Mouse (Mus musculus) v-Abl transformed pro-B cells (cell line): ENCODE results near the gene Atp8b5.

Experiments
- in situ Hi-C, 2 experiments: fragments of 400-800 bp; cut with MboI; formaldehyde crosslinking; loops; one replicate each; pipeline ENCODE4 v1.15.1; 2025; ENCODE audit not compliant: unreplicated experiment in 2 of 2

Gene Atp8b5

DNA sequence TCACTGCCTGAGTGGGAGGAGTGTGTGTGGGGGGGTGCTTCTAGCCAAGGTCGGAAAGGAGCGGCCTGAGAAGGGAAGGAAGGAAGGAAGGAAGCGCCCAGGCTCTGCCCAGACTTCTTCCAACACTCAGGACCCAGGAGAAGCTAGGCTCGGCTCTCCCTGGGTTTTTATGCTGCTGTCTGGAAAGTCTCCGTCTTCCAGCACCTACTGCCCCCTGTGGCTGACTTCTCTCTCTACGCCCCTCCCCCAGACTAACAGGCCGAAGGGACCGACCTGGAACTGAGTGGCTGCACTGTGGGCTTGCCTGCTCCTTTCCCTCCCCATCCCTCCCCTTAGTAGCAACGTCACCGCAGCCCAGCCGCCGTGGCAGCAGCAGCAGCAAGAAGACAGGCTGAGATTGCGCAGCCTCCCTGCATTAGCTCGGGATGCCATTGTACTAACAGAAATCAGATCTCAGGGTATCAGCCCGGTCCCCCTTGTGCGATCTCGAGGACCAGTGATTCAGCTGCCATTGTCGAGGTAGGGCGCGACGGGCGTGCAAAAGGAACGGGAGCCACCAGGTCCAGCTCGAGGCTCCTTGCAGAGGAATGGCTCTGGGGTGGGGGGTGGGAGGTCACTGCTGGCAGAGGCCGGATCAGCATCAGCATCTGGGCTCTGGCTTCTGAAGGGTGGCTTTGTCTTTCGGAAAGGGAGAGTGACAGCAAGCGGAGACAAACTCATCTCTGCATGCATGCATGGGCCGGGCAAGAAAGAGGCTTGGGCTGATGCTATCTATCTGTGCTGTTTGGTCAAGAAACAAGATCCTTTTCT, 139.4 kb downstream of the Atp8b5 start:
- in situ Hi-C loops: loop anchor here in 1 of 2 experiments (25.0 kb wide), 1 partner anchor 456 kb away; the partner anchor contains the start of gene Olfr155

- in situ Hi-C loops: loop anchor here in 1 of 2 experiments (25.0 kb wide), 1 partner anchor 455 kb away; the partner anchor contains the start of gene Olfr155
These were observed 140.3 kb downstream of the Atp8b5 start for GRCm38 (mm10) chr4:43407071-43407920.

DNA sequence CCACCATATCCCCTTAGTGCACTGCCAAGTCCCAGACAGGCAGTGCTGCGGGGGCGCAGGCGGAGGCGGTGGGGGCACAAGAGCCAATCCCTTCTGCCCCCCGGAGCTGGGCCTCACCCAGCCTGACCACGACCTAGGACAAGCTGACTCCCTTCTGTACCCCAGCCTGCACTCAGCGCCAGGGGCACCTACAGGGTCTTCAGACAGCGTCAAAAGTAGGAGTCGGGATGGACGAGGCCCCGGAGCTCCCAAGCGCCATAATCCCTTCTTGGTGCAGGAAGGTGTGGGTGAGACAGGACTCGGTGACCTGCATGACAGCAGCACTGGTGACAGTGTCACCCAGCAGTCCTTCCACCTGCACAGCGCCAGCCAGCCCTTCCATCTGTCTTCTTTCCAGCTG, 147.8 kb downstream of the Atp8b5 start:
- in situ Hi-C loops: loop anchor here (5.0 to 25.0 kb wide), 2 partner anchors 367 to 448 kb away; partner anchors contain the start of genes Fam214b (in 2 of the 2) and Olfr155 (in 1 of the 2)

DNA sequence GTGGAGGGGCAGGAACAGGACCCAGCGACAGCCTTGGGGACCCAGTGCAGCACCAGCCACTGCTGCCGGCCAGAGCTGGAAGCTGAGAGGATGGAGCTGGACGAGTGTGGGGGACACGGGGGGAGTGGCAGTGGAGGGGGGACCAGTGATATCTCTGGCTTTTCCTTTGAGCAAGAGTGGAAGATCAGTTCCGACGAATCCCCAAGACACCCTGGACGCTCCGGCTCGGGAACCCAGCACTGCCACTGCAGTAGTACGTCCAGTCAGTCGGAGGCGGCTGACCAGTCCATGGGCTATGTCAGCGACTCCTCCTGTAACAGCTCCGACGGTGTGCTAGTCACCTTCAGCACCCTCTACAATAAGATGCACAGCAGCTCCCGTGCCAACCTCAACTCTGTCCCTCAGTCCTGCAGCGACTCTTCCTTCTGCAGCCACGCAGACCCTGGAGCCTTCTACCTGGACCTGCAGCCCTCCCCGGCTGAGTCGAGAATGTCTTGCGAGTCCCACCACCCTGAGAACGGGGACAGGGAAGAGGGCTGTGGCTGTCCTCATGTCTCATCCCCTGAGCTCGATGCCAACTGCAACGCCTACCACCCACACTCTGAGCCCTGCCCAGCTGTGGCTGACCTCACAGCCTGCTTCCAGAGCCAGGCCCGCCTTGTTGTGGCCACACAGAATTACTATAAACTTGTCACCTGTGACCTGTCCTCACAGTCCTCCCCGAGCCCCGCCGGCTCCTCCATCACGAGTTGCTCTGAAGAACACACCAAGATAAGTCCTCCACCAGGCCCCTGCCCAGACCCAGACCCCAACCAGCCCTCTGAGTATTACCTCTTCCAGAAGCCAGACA, 148.5 kb downstream of the Atp8b5 start:
- in situ Hi-C loops: loop anchor here (5.0 to 25.0 kb wide), 2 partner anchors 368 to 447 kb away; partner anchors contain the start of genes Fam214b (in 2 of the 2) and Olfr155 (in 1 of the 2)

DNA sequence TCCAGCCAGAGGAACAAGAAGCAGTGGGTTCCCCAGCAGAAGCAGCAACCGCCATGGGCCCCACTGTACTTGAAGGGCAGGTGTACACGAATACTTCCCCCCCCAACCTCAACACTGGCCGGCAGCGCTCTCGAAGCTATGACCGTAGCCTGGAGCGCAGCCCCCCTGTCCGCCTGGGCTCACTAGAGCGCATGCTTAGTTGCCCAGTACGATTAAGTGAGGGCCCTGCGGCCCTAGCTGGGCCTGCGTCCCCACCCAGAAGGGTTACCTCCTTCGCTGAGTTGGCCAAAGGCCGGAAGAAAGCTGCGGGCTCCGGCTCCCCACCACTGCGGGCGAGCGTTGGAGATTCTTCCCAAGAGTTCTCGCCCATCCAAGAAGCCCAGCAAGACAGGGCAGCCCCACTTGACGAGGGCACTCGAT, 149.1 kb downstream of the Atp8b5 start:
- in situ Hi-C loops: loop anchor here (5.0 to 25.0 kb wide), 2 partner anchors 369 to 446 kb away; partner anchors contain the start of genes Fam214b (in 2 of the 2) and Olfr155 (in 1 of the 2)

- in situ Hi-C loops: loop anchor here (5.0 to 25.0 kb wide), 2 partner anchors 370 to 445 kb away; partner anchors contain the start of genes Fam214b (in 2 of the 2) and Olfr155 (in 1 of the 2)
These were observed 150.5 kb downstream of the Atp8b5 start for GRCm38 (mm10) chr4:43417269-43418062.

DNA sequence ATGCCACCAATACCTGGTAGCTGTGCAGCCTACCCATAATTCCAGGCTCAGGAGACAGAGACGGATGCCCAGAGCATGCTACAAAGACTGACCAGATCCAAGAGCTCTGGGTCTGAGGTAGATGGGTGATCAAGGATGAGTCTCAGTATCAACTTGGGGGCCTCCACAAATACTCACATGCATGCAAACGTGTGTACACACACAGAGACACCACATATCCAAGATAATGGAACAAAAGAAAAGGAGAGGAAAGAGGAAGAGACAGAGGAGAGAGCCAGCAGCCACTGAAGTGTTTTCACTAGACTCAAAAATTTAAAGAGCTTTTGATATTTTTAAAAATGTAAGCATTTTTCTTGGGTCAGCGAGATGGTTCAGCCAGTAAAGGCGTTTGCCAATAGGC, 151.5 kb downstream of the Atp8b5 start:
- in situ Hi-C loops: loop anchor here (5.0 to 25.0 kb wide), 2 partner anchors 371 to 444 kb away; partner anchors contain the start of genes Fam214b (in 2 of the 2) and Olfr155 (in 1 of the 2)

GRCm38 (mm10) chr4:43418973-43419656, 152.2 kb downstream of the Atp8b5 start:
- in situ Hi-C loops: loop anchor here (5.0 to 25.0 kb wide), 2 partner anchors 372 to 443 kb away; partner anchors contain the start of genes Fam214b (in 2 of the 2) and Olfr155 (in 1 of the 2)

DNA sequence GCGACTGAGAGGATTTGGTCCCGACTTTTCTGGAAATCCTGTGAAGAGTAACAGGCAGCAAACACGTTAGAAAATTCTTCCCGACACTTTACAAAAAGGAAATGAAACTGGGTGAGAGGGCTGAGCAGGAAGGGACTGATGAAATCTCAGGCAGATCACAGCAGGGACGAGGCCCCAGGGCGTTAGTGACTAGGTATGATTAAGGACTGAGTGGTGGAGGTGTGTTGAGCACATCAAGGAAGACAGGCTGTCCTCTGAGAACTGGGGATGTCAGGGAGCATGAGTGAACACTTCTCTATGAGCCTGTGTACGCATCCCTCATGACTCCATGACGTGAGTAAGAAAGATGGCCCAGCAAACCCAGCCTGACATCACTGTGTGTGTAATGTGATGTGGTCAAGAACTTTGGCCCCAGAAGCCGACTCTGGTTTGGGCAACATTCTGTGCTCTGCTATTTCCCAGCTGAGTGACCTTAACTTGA, 152.9 kb downstream of the Atp8b5 start:
- in situ Hi-C loops: loop anchor here (5.0 to 25.0 kb wide), 4 partner anchors 292 to 445 kb away; partner anchors contain the start of genes Fam214b (in 2 of the 2), Olfr155 (in 1 of the 2) and Olfr71 (in 1 of the 2)

DNA sequence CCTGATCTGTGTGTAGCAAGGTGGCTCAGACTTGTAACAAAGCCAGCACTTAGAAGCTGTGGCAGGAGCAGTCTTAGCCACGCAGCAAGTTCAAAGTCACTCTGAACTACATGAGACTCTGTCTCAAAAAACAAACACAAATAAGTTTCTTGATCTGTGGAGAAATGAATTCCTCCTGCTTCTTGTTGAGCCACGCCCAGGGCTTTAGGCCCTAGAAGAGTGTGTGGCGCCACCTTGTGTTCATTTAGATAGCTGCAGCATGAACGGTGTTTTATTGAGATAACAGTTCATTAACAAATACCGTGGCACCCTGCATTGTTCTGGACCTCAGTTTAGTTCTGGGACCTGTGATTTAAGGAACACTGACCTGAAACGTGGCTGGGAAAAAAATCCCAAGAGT, 153.3 kb downstream of the Atp8b5 start:
- in situ Hi-C loops: loop anchor here (5.0 to 25.0 kb wide), 3 partner anchors 292 to 444 kb away; partner anchors contain the start of genes Olfr155 (in 1 of the 2) and Olfr71 (in 1 of the 2)

GRCm38 (mm10) chr4:43421632-43422240, 154.8 kb downstream of the Atp8b5 start:
- in situ Hi-C loops: loop anchor here (5.0 to 25.0 kb wide), 3 partner anchors 291 to 443 kb away; partner anchors contain the start of genes Olfr155 (in 1 of the 2) and Olfr71 (in 1 of the 2)
